Mouse (Mus musculus): ENCODE results near the gene Epm2aip1. TPM values are rescaled to one million over a fixed set of nuclear protein-coding genes. Genes with fewer than 3 reads are reported as not detected.
A peak's percentile ranks its signal among the peaks of the same experiment; 100 is the strongest.

Gene Epm2aip1
- polyA plus RNA-seq, 1 experiment, result 42.6 TPM

- peaks cover 6% of the 10 kb centered on the region for H3K4me1 ChIP-seq (ENCODE audit: control insufficient read depth, insufficient read depth, low read length)
- H3K27ac ChIP-seq (ENCODE audit: insufficient read depth, low read length), result no peak overlapping the region
These were observed 3.4 kb downstream of the Epm2aip1 start for GRCm38 (mm10) chr9:111275156-111275555.

GRCm38 (mm10) chr9:111285061-111285460 lies 13.3 kb downstream of the Epm2aip1 start:
- TF ChIP-seq CTCF (IDR thresholded peaks at IDR 0.05; ENCODE audit: extremely low read depth, insufficient read depth, low read length) (no peak), POLR2A (IDR thresholded peaks at IDR 0.05; ENCODE audit: extremely low read depth, insufficient read depth, low read length) (no peak)

More at GRCm38 (mm10) chr9:111275156-111275555, 3.4 kb downstream of the Epm2aip1 start:
- TF ChIP-seq CTCF (IDR thresholded peaks at IDR 0.05; ENCODE audit: extremely low read depth, insufficient read depth, low read length), result no peak
- no peak for TF ChIP-seq POLR2A (IDR thresholded peaks at IDR 0.05; ENCODE audit: extremely low read depth, insufficient read depth, low read length)
- peak overlapping the region; percentile 29 for H3K4me3 ChIP-seq (ENCODE audit: insufficient read depth, low read length)

GRCm38 (mm10) chr9:111285676-111286075 lies 13.9 kb downstream of the Epm2aip1 start:
- Histone ChIP-seq H3K4me3 (ENCODE audit: insufficient read depth, low read length) (no peak overlapping the region), H3K4me1 (ENCODE audit: control insufficient read depth, insufficient read depth, low read length) (no peaks in the 10 kb centered on the region), H3K27ac (ENCODE audit: insufficient read depth, low read length) (no peak overlapping the region)
- TF ChIP-seq CTCF (IDR thresholded peaks at IDR 0.05; ENCODE audit: extremely low read depth, insufficient read depth, low read length) (no peak), POLR2A (IDR thresholded peaks at IDR 0.05; ENCODE audit: extremely low read depth, insufficient read depth, low read length) (no peak)

More at GRCm38 (mm10) chr9:111285061-111285460, 13.3 kb downstream of the Epm2aip1 start:
- Histone ChIP-seq H3K4me3 (ENCODE audit: insufficient read depth, low read length) (no peak overlapping the region), H3K27ac (ENCODE audit: insufficient read depth, low read length) (no peak overlapping the region), H3K4me1 (ENCODE audit: control insufficient read depth, insufficient read depth, low read length) (no peaks in the 10 kb centered on the region)

- Histone ChIP-seq H3K4me1 (ENCODE audit: control insufficient read depth, insufficient read depth, low read length) (no peaks in the 10 kb centered on the region), H3K27ac (ENCODE audit: insufficient read depth, low read length) (no peak overlapping the region), H3K4me3 (ENCODE audit: insufficient read depth, low read length) (no peak overlapping the region)
- no peak for TF ChIP-seq CTCF (IDR thresholded peaks at IDR 0.05; ENCODE audit: extremely low read depth, insufficient read depth, low read length)
- no peak for TF ChIP-seq POLR2A (IDR thresholded peaks at IDR 0.05; ENCODE audit: extremely low read depth, insufficient read depth, low read length)
These were observed 14.7 kb downstream of the Epm2aip1 start for GRCm38 (mm10) chr9:111286468-111286867.

GRCm38 (mm10) chr9:111287956-111288355 lies 16.2 kb downstream of the Epm2aip1 start:
- no peak overlapping the region for H3K27ac ChIP-seq (ENCODE audit: insufficient read depth, low read length)
- H3K4me1 ChIP-seq (ENCODE audit: control insufficient read depth, insufficient read depth, low read length), result no peaks in the 10 kb centered on the region
- H3K4me3 ChIP-seq (ENCODE audit: insufficient read depth, low read length), result no peak overlapping the region
- TF ChIP-seq POLR2A (IDR thresholded peaks at IDR 0.05; ENCODE audit: extremely low read depth, insufficient read depth, low read length) (no peak), CTCF (IDR thresholded peaks at IDR 0.05; ENCODE audit: extremely low read depth, insufficient read depth, low read length) (no peak)

- Histone ChIP-seq H3K4me3 (ENCODE audit: insufficient read depth, low read length) (no peak overlapping the region), H3K27ac (ENCODE audit: insufficient read depth, low read length) (no peak overlapping the region), H3K4me1 (ENCODE audit: control insufficient read depth, insufficient read depth, low read length) (no peaks in the 10 kb centered on the region)
- TF ChIP-seq POLR2A (IDR thresholded peaks at IDR 0.05; ENCODE audit: extremely low read depth, insufficient read depth, low read length) (no peak), CTCF (IDR thresholded peaks at IDR 0.05; ENCODE audit: extremely low read depth, insufficient read depth, low read length) (no peak)
These were observed 17.6 kb downstream of the Epm2aip1 start for GRCm38 (mm10) chr9:111289294-111289831.

- H3K4me1 ChIP-seq (ENCODE audit: control insufficient read depth, insufficient read depth, low read length), result no peaks in the 10 kb centered on the region
- H3K27ac ChIP-seq (ENCODE audit: insufficient read depth, low read length), result no peak overlapping the region
- H3K4me3 ChIP-seq (ENCODE audit: insufficient read depth, low read length), result no peak overlapping the region
- TF ChIP-seq POLR2A (IDR thresholded peaks at IDR 0.05; ENCODE audit: extremely low read depth, insufficient read depth, low read length) (no peak), CTCF (IDR thresholded peaks at IDR 0.05; ENCODE audit: extremely low read depth, insufficient read depth, low read length) (peak; percentile 97)
These were observed 18.2 kb downstream of the Epm2aip1 start for GRCm38 (mm10) chr9:111289832-111290339.

- Histone ChIP-seq H3K27ac (ENCODE audit: insufficient read depth, low read length) (no peak overlapping the region), H3K4me3 (ENCODE audit: insufficient read depth, low read length) (no peak overlapping the region), H3K4me1 (ENCODE audit: control insufficient read depth, insufficient read depth, low read length) (no peaks in the 10 kb centered on the region)
- no peak for TF ChIP-seq CTCF (IDR thresholded peaks at IDR 0.05; ENCODE audit: extremely low read depth, insufficient read depth, low read length)
- TF ChIP-seq POLR2A (IDR thresholded peaks at IDR 0.05; ENCODE audit: extremely low read depth, insufficient read depth, low read length), result no peak
These were observed 18.9 kb downstream of the Epm2aip1 start for GRCm38 (mm10) chr9:111290539-111291100.

GRCm38 (mm10) chr9:111293234-111293633 lies 21.5 kb downstream of the Epm2aip1 start:
- no peak overlapping the region for H3K27ac ChIP-seq (ENCODE audit: insufficient read depth, low read length)
- no peak overlapping the region for H3K4me3 ChIP-seq (ENCODE audit: insufficient read depth, low read length)
- TF ChIP-seq CTCF (IDR thresholded peaks at IDR 0.05; ENCODE audit: extremely low read depth, insufficient read depth, low read length) (no peak), POLR2A (IDR thresholded peaks at IDR 0.05; ENCODE audit: extremely low read depth, insufficient read depth, low read length) (no peak)
- H3K4me1 ChIP-seq (ENCODE audit: control insufficient read depth, insufficient read depth, low read length), result no peaks in the 10 kb centered on the region

- Histone ChIP-seq H3K4me3 (ENCODE audit: insufficient read depth, low read length) (no peak overlapping the region), H3K27ac (ENCODE audit: insufficient read depth, low read length) (no peak overlapping the region), H3K4me1 (ENCODE audit: control insufficient read depth, insufficient read depth, low read length) (no peaks in the 10 kb centered on the region)
- TF ChIP-seq POLR2A (IDR thresholded peaks at IDR 0.05; ENCODE audit: extremely low read depth, insufficient read depth, low read length), result no peak
- TF ChIP-seq CTCF (IDR thresholded peaks at IDR 0.05; ENCODE audit: extremely low read depth, insufficient read depth, low read length), result no peak
These were observed 23.2 kb downstream of the Epm2aip1 start for GRCm38 (mm10) chr9:111294911-111295310.

Measured in cortical plate, adult 2 months (tissue).